Mouse (Mus musculus) liver, postnatal 0 days (tissue): Measurements from ENCODE around the gene Usp15.

Experiments
- CTCF ChIP-seq: sonication (generic); IDR thresholded peaks from 2 replicates; pipeline ENCODE4 v1.5.1; 2016; ENCODE audit warnings: antibody characterized with exemption, low read depth
- EP300 ChIP-seq: IDR thresholded peaks from 2 replicates; pipeline ENCODE4 v1.6.1; 2016; ENCODE audit warnings: antibody characterized with exemption, low read depth, mild to moderate bottlenecking

DNA sequence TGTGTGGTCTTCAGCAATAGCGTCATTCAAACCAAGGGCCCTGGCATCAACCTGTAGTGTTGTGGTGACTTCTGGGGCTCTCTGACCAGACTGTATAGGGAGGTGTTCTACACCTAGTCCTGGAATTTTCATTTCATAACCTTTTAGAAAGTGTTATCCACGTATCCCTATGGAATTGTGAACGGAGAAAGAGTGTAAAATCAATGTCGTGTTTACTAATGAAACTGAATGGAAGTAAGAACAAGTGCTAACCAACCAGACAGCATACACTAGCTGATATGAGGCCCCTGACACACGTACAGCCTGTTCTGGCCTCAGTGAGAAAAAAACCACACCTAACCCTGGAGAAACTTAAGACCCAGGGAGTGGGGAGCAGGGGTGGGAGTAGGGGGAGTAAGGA is 4.6 kb upstream of the Usp15 start:
- TF ChIP-seq CTCF (no peak), EP300 (no peak)
